Mouse (Mus musculus): ENCODE measurements around the gene St5. TPM values are rescaled to one million over a fixed set of nuclear protein-coding genes. Genes with fewer than 3 reads are reported as not detected.

St5 gene
- polyA plus RNA-seq, 1 experiment from 2014 or later, result 45.7 TPM

- WGBS, result 80% methylated on average over 9 of the region's 9 CpGs
- no peaks in the 10 kb centered on the region for H3K9me3 ChIP-seq (ENCODE audit: control insufficient read depth, low read length)
Measured at GRCm38 (mm10) chr7:109622234-109622838, 81.1 kb downstream of the St5 start.

DNA sequence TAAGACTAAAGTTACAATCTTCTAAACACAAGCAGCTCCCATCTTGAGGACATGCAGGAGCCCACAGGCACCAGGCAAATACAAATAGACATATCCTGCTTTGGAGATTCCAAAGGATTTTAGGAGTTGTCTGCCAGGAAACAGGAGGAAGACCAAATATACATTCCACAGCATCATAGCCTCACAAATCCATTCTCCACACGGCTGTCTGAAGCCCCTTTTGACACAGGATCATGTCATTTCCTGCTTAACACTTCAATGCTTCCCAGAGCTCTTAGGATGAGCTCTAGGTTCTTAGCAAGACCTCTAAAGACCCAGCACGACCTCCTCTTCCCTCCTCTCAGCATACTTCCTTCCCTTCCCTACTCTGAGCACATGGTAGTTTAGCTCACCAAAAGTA, 82.4 kb downstream of the St5 start:
- Histone ChIP-seq H3K9ac (ENCODE audit: low read depth, low read length) (no peak overlapping the region), H3K4me3 (ENCODE audit: low read depth, low read length) (no peak overlapping the region), H3K4me2 (ENCODE audit: low read depth, low read length) (no peak overlapping the region), H3K4me1 (ENCODE audit: control insufficient read depth, insufficient read depth, low read length) (peaks cover 28% of the 10 kb centered on the region), H3K27me3 (replicated peaks; ENCODE audit: control insufficient read depth, insufficient read depth, low read length) (no peaks in the 10 kb centered on the region), H3K9me3 (ENCODE audit: control insufficient read depth, low read length) (no peaks in the 10 kb centered on the region), H3K27ac (replicated peaks; ENCODE audit: low read depth, low read length) (peak overlapping the region; percentile 56), H3K36me3 (ENCODE audit: control insufficient read depth, insufficient read depth, low read length) (no peaks in the 10 kb centered on the region)
- WGBS, result 20% methylated on average over 2 of the region's 2 CpGs
- ATAC-seq (ENCODE audit: low read depth) (no peak), DNase-seq (ENCODE audit: low spot score) (peak; percentile 72)

More at GRCm38 (mm10) chr7:109622234-109622838, 81.1 kb downstream of the St5 start:
- no peak for ATAC-seq (ENCODE audit: low read depth)
- H3K4me2 ChIP-seq (ENCODE audit: low read depth, low read length), result no peak overlapping the region
- no peak overlapping the region for H3K4me3 ChIP-seq (ENCODE audit: low read depth, low read length)
- peaks cover 20% of the 10 kb centered on the region for H3K4me1 ChIP-seq (ENCODE audit: control insufficient read depth, insufficient read depth, low read length)
- no peak overlapping the region for H3K9ac ChIP-seq (ENCODE audit: low read depth, low read length)
- no peak for DNase-seq (ENCODE audit: low spot score)
- no peaks in the 10 kb centered on the region for H3K36me3 ChIP-seq (ENCODE audit: control insufficient read depth, insufficient read depth, low read length)
- no peak overlapping the region for H3K27ac ChIP-seq (replicated peaks; ENCODE audit: low read depth, low read length)
- H3K27me3 ChIP-seq (replicated peaks; ENCODE audit: control insufficient read depth, insufficient read depth, low read length), result no peaks in the 10 kb centered on the region

- no peaks in the 10 kb centered on the region for H3K36me3 ChIP-seq (ENCODE audit: control insufficient read depth, insufficient read depth, low read length)
- H3K9ac ChIP-seq (ENCODE audit: low read depth, low read length), result no peak overlapping the region
- DNase-seq (ENCODE audit: low spot score) (no peak), ATAC-seq (ENCODE audit: low read depth) (no peak)
- no peak overlapping the region for H3K4me2 ChIP-seq (ENCODE audit: low read depth, low read length)
- H3K27me3 ChIP-seq (replicated peaks; ENCODE audit: control insufficient read depth, insufficient read depth, low read length), result no peaks in the 10 kb centered on the region
- peaks cover 34% of the 10 kb centered on the region for H3K4me1 ChIP-seq (ENCODE audit: control insufficient read depth, insufficient read depth, low read length)
- WGBS, result 65% methylated on average over 3 of the region's 3 CpGs
- peak overlapping the region; percentile 35; the same call in 1 of the 2 replicates for H3K27ac ChIP-seq (replicated peaks; ENCODE audit: low read depth, low read length)
- no peak overlapping the region for H3K4me3 ChIP-seq (ENCODE audit: low read depth, low read length)
- no peaks in the 10 kb centered on the region for H3K9me3 ChIP-seq (ENCODE audit: control insufficient read depth, low read length)
Measured at GRCm38 (mm10) chr7:109620288-109620687, 83.1 kb downstream of the St5 start.

GRCm38 (mm10) chr7:109618721-109619120, 84.7 kb downstream of the St5 start:
- no peak for ATAC-seq (ENCODE audit: low read depth)
- Histone ChIP-seq H3K4me2 (ENCODE audit: low read depth, low read length) (no peak overlapping the region), H3K4me1 (ENCODE audit: control insufficient read depth, insufficient read depth, low read length) (peaks cover 49% of the 10 kb centered on the region), H3K27ac (replicated peaks; ENCODE audit: low read depth, low read length) (no peak overlapping the region), H3K27me3 (replicated peaks; ENCODE audit: control insufficient read depth, insufficient read depth, low read length) (no peaks in the 10 kb centered on the region), H3K9me3 (ENCODE audit: control insufficient read depth, low read length) (no peaks in the 10 kb centered on the region), H3K9ac (ENCODE audit: low read depth, low read length) (no peak overlapping the region), H3K36me3 (ENCODE audit: control insufficient read depth, insufficient read depth, low read length) (no peaks in the 10 kb centered on the region), H3K4me3 (ENCODE audit: low read depth, low read length) (no peak overlapping the region)
- peak; percentile 70 for DNase-seq (ENCODE audit: low spot score)
- whole genome bisulfite sequencing, result 28% methylated on average over 6 of the region's 6 CpGs

GRCm38 (mm10) chr7:109617838-109618237, 85.6 kb downstream of the St5 start:
- Histone ChIP-seq H3K9ac (ENCODE audit: low read depth, low read length) (no peak overlapping the region), H3K9me3 (ENCODE audit: control insufficient read depth, low read length) (no peaks in the 10 kb centered on the region), H3K36me3 (ENCODE audit: control insufficient read depth, insufficient read depth, low read length) (no peaks in the 10 kb centered on the region), H3K4me3 (ENCODE audit: low read depth, low read length) (no peak overlapping the region), H3K4me1 (ENCODE audit: control insufficient read depth, insufficient read depth, low read length) (peaks cover 55% of the 10 kb centered on the region), H3K4me2 (ENCODE audit: low read depth, low read length) (no peak overlapping the region), H3K27ac (replicated peaks; ENCODE audit: low read depth, low read length) (no peak overlapping the region), H3K27me3 (replicated peaks; ENCODE audit: control insufficient read depth, insufficient read depth, low read length) (no peaks in the 10 kb centered on the region)
- WGBS, result 63% methylated on average over 3 of the region's 3 CpGs
- ATAC-seq (ENCODE audit: low read depth) (no peak), DNase-seq (ENCODE audit: low spot score) (no peak)

GRCm38 (mm10) chr7:109616034-109616979, 87.1 kb downstream of the St5 start:
- Histone ChIP-seq H3K9ac (ENCODE audit: low read depth, low read length) (peak overlapping the region; percentile 36), H3K36me3 (ENCODE audit: control insufficient read depth, insufficient read depth, low read length) (no peaks in the 10 kb centered on the region), H3K4me2 (ENCODE audit: low read depth, low read length) (peak overlapping the region; percentile 48), H3K9me3 (ENCODE audit: control insufficient read depth, low read length) (no peaks in the 10 kb centered on the region), H3K27ac (replicated peaks; ENCODE audit: low read depth, low read length) (peak overlapping the region; percentile 88), H3K4me3 (ENCODE audit: low read depth, low read length) (peak overlapping the region; percentile 33), H3K27me3 (replicated peaks; ENCODE audit: control insufficient read depth, insufficient read depth, low read length) (no peaks in the 10 kb centered on the region), H3K4me1 (ENCODE audit: control insufficient read depth, insufficient read depth, low read length) (peaks cover 50% of the 10 kb centered on the region)
- ATAC-seq (ENCODE audit: low read depth) (peak; percentile 94), DNase-seq (ENCODE audit: low spot score) (peak; percentile 96)
- WGBS, result 3% methylated on average over 25 of the region's 25 CpGs

GRCm38 (mm10) chr7:109615601-109616000, 87.8 kb downstream of the St5 start:
- H3K4me2 ChIP-seq (ENCODE audit: low read depth, low read length), result peak overlapping the region; percentile 48
- H3K27ac ChIP-seq (replicated peaks; ENCODE audit: low read depth, low read length), result peak overlapping the region; percentile 88
- 38% methylated on average over 4 of the region's 4 CpGs for WGBS
- H3K36me3 ChIP-seq (ENCODE audit: control insufficient read depth, insufficient read depth, low read length), result no peaks in the 10 kb centered on the region
- no peaks in the 10 kb centered on the region for H3K27me3 ChIP-seq (replicated peaks; ENCODE audit: control insufficient read depth, insufficient read depth, low read length)
- no peaks in the 10 kb centered on the region for H3K9me3 ChIP-seq (ENCODE audit: control insufficient read depth, low read length)
- DNase-seq (ENCODE audit: low spot score) (no peak), ATAC-seq (ENCODE audit: low read depth) (no peak)
- H3K9ac ChIP-seq (ENCODE audit: low read depth, low read length), result peak overlapping the region; percentile 36
- peaks cover 43% of the 10 kb centered on the region for H3K4me1 ChIP-seq (ENCODE audit: control insufficient read depth, insufficient read depth, low read length)
- H3K4me3 ChIP-seq (ENCODE audit: low read depth, low read length), result peak overlapping the region; percentile 33

DNA sequence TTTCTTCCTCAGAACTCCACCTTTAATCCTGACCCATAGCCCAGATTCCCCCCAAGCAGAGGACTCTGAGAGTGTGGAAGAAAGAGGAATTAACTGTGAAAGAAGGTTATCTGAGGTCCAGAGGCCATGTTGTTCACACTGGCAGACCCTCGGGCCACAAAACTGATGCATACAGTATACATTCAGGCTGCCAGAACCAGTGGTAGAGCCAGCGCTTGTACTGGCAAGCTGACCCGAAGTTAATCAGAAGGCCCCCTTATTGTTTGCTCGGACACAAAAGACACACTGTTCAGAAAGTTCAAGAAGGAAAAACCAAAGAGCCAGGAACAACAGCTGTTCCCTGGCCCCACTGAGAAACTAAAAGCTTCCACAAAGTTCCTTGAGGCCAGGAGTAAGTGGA, 88.5 kb downstream of the St5 start:
- Histone ChIP-seq H3K9me3 (ENCODE audit: control insufficient read depth, low read length) (no peaks in the 10 kb centered on the region), H3K4me1 (ENCODE audit: control insufficient read depth, insufficient read depth, low read length) (peaks cover 37% of the 10 kb centered on the region), H3K9ac (ENCODE audit: low read depth, low read length) (peak overlapping the region; percentile 36; the same call in 1 of the 2 replicates), H3K27ac (replicated peaks; ENCODE audit: low read depth, low read length) (peak overlapping the region; percentile 88; the same call in 1 of the 2 replicates), H3K27me3 (replicated peaks; ENCODE audit: control insufficient read depth, insufficient read depth, low read length) (no peaks in the 10 kb centered on the region), H3K36me3 (ENCODE audit: control insufficient read depth, insufficient read depth, low read length) (no peaks in the 10 kb centered on the region), H3K4me3 (ENCODE audit: low read depth, low read length) (peak overlapping the region; percentile 33), H3K4me2 (ENCODE audit: low read depth, low read length) (peak overlapping the region; percentile 48)
- 27% methylated on average over 4 of the region's 4 CpGs for WGBS
- ATAC-seq (ENCODE audit: low read depth) (no peak), DNase-seq (ENCODE audit: low spot score) (no peak)

Data from embryonic facial prominence, embryonic 14.5 days (tissue).